Comparison of ENCODE assay signal across 8 mouse cellular contexts in the genomic region with DNA sequence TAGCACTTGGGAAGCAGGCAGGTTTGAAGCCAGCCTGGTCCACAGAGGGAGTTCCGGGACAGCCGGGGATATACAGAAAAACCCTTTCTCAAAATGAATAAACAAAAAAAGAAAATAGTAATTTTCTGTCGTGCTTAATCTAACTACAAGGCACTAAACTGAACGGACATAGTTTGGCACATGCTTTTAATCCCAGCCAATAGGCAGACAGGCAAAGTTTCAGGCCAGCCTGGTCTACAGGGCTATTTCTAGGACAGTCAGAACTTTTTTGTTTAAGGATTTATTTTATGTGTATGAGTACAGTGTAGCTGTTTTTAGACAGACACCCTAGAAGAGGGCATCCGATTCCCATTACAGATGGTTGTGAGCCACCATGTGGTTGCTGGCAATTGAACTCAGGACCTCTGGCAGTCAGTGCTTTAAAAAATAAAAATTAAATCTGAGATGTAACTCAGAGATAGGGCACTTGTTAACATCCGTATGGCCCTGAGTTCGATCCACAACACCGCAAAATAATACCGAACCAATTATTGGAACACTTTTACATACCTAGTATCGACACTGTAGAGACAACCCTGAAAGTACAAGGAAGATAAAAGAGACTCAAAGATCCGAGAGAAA. TPM values are rescaled to one million over a fixed set of nuclear protein-coding genes. Genes with fewer than 3 reads are reported as not detected.
DNase-seq lines count a peak whose midpoint lies in the region; ATAC-seq and TF ChIP-seq lines count a peak whose summit lies in the region.

No protein-coding gene starts in this region.

- ATAC-seq in heart, embryonic 11.5 days (replicated peaks; ENCODE audit: insufficient number of reproducible peaks, low FRiP score, low TSS enrichment): no peak
- no peak; the same call in 1 of the 2 replicates for ATAC-seq in limb, embryonic 14.5 days (ENCODE audit: low FRiP score, low read depth)

- H3K27me3 ChIP-seq in heart, embryonic 11.5 days (ENCODE audit: control insufficient read depth, insufficient read depth, low read length): no peaks in the 10 kb centered on the region
- H3K27me3 ChIP-seq in E14TG2a.4 (ENCODE audit: insufficient read depth, low read length): no peaks in the 10 kb centered on the region
- no peaks in the 10 kb centered on the region for H3K27me3 ChIP-seq in limb, embryonic 14.5 days (ENCODE audit: control insufficient read depth, insufficient read depth, low read length)
- no peaks in the 10 kb centered on the region for H3K27me3 ChIP-seq in small intestine, adult 2 months (ENCODE audit: control insufficient read depth, insufficient read depth, low read length)

- no peak for TF ChIP-seq CTCF in E14TG2a.4 (conservative IDR thresholded peaks at IDR 0.05; ENCODE audit: low read length)
- no peak for TF ChIP-seq CTCF in embryonic fibroblast, embryonic 13.5 days (IDR thresholded peaks at IDR 0.05; ENCODE audit: borderline replicate concordance, insufficient read depth, low read length)
- TF ChIP-seq CTCF in small intestine, adult 2 months (IDR thresholded peaks at IDR 0.05; ENCODE audit: extremely low read depth, insufficient read length, insufficient replicate concordance, low read depth, low read length): no peak

- H3K4me1 ChIP-seq in heart, embryonic 11.5 days (ENCODE audit: control insufficient read depth, insufficient read depth, low read length): peaks cover 27% of the 10 kb centered on the region
- H3K4me1 ChIP-seq in E14TG2a.4 (replicated peaks; ENCODE audit: low read depth, low read length): peaks cover 47% of the 10 kb centered on the region
- H3K4me1 ChIP-seq in embryonic fibroblast, embryonic 13.5 days (ENCODE audit: control insufficient read depth, insufficient read depth, low read length): peaks cover 4% of the 10 kb centered on the region
- peaks cover 27% of the 10 kb centered on the region for H3K4me1 ChIP-seq in limb, embryonic 14.5 days (ENCODE audit: control insufficient read depth, insufficient read depth, low read length)
- H3K4me1 ChIP-seq in small intestine, adult 2 months (ENCODE audit: control insufficient read depth, insufficient read depth, insufficient read length, low read length): peaks cover 5% of the 10 kb centered on the region; the same call in 1 of the 2 replicates

- peak overlapping the region; percentile 67 for H3K4me2 ChIP-seq in heart, embryonic 11.5 days
- peak overlapping the region; percentile 49 for H3K4me2 ChIP-seq in limb, embryonic 14.5 days (replicated peaks; ENCODE audit: low read depth, low read length, severe bottlenecking)

- no peak; the same call in 1 of the 2 replicates for TF ChIP-seq POLR2A in embryonic fibroblast, embryonic 13.5 days (IDR thresholded peaks at IDR 0.05; ENCODE audit: low read depth, low read length)
- TF ChIP-seq POLR2A in limb, embryonic 14.5 days (IDR thresholded peaks at IDR 0.05; ENCODE audit: borderline replicate concordance, extremely low read depth, insufficient read depth, insufficient read length): no peak
- no peak for TF ChIP-seq POLR2A in small intestine, adult 2 months (IDR thresholded peaks at IDR 0.05; ENCODE audit: low read depth, low read length)

- no peak for DNase-seq in heart, adult 8-10 months (ENCODE audit: low spot score)
- DNase-seq in limb, embryonic 14.5 days (ENCODE audit: low spot score): no peak
- DNase-seq in urinary bladder, adult 2 months (ENCODE audit: low spot score): no peak
- no peak for DNase-seq in right cerebral cortex, postnatal 25 days

- H3K36me3 ChIP-seq in heart, embryonic 11.5 days (ENCODE audit: control insufficient read depth, insufficient read depth, low read length): no peaks in the 10 kb centered on the region
- peaks cover 42% of the 10 kb centered on the region for H3K36me3 ChIP-seq in E14TG2a.4 (ENCODE audit: insufficient read depth, low read length)
- no peaks in the 10 kb centered on the region for H3K36me3 ChIP-seq in limb, embryonic 14.5 days (ENCODE audit: control insufficient read depth, insufficient read depth, low read length)
- H3K36me3 ChIP-seq in small intestine, adult 2 months (ENCODE audit: control insufficient read depth, insufficient read depth, low read length): no peaks in the 10 kb centered on the region

- peak overlapping the region; percentile 100 for H3K9ac ChIP-seq in heart, embryonic 11.5 days (ENCODE audit: low read depth, low read length)
- peak overlapping the region; percentile 100 for H3K9ac ChIP-seq in limb, embryonic 14.5 days (ENCODE audit: low read depth, low read length, severe bottlenecking)

- H3K4me3 ChIP-seq in heart, embryonic 11.5 days (ENCODE audit: low read depth, low read length): peak overlapping the region; percentile 99
- H3K4me3 ChIP-seq in E14TG2a.4 (replicated peaks; ENCODE audit: low read length): peak overlapping the region; percentile 86
- H3K4me3 ChIP-seq in embryonic fibroblast, embryonic 13.5 days (ENCODE audit: insufficient read depth, low read length): peak overlapping the region; percentile 82
- H3K4me3 ChIP-seq in limb, embryonic 14.5 days (replicated peaks; ENCODE audit: low read length): peak overlapping the region; percentile 100
- H3K4me3 ChIP-seq in small intestine, adult 2 months (ENCODE audit: low read depth, low read length): peak overlapping the region; percentile 51

- peak overlapping the region; percentile 87 for H3K27ac ChIP-seq in heart, embryonic 11.5 days (ENCODE audit: low read depth, low read length)
- peak overlapping the region; percentile 93 for H3K27ac ChIP-seq in embryonic fibroblast, embryonic 13.5 days (ENCODE audit: insufficient read depth, low read length)
- H3K27ac ChIP-seq in limb, embryonic 14.5 days (replicated peaks; ENCODE audit: low read depth, low read length): peak overlapping the region; percentile 83
- peak overlapping the region; percentile 78 for H3K27ac ChIP-seq in small intestine, adult 2 months (ENCODE audit: insufficient read depth, low read depth, low read length)

- WGBS in heart, embryonic 11.5 days (ENCODE audit: insufficient replicate concordance): 11% methylated on average over 11 of the region's 11 CpGs
- WGBS in limb, embryonic 14.5 days: 8% methylated on average over 11 of the region's 11 CpGs
- WGBS in small intestine, adult 2 months: 2% methylated on average over 11 of the region's 11 CpGs

- no peaks in the 10 kb centered on the region for H3K9me3 ChIP-seq in heart, embryonic 11.5 days (replicated peaks; ENCODE audit: control insufficient read depth, low read length)
- H3K9me3 ChIP-seq in E14TG2a.4 (ENCODE audit: low read length): no peaks in the 10 kb centered on the region
- no peaks in the 10 kb centered on the region for H3K9me3 ChIP-seq in limb, embryonic 14.5 days (ENCODE audit: control insufficient read depth, low read length)

RNA-seq across cellular contexts. Expression of a gene that starts 0.6 kb away (rescaled TPM):
- 67.9 and 76.7 TPM in 2 replicates for polyA plus RNA-seq in heart, embryonic 11.5 days (2014; fragmentation: Nextera tagmentation; extraction: Ambion mirVana)
- 10 to 100 TPM; 28.6 to 34.4 (median 32.5) TPM for total RNA-seq in heart, adult 8-10 months (2022)
- polyA plus RNA-seq in embryonic fibroblast, embryonic 13.5 days (2011; ENCODE audit: insufficient read length, low read depth, missing spikeins): 35.0 and 40.6 TPM in 2 replicates
- polyA plus RNA-seq in limb, embryonic 14.5 days (2012; rRNA removed): 98.5 and 113 TPM in 2 replicates
- 97.7 and 107 TPM in 2 replicates for polyA plus RNA-seq in limb, embryonic 14.5 days (2014; fragmentation: Nextera tagmentation; extraction: Ambion mirVana)
- 16.3 and 31.5 TPM in 2 replicates for polyA plus RNA-seq in small intestine, adult 2 months (2012; rRNA removed)
- polyA plus RNA-seq in urinary bladder, adult 2 months (2012; rRNA removed): 48.1 and 60.6 TPM in 2 replicates

RNA-seq across cellular contexts. Expression of a gene that starts 29.5 kb away (rescaled TPM):
- polyA plus RNA-seq in heart, embryonic 11.5 days (2014; fragmentation: Nextera tagmentation; extraction: Ambion mirVana): 35.9 and 39.3 TPM in 2 replicates
- total RNA-seq in heart, adult 8-10 months (2022): 10 to 100 TPM; 24.4 to 27.9 (median 25.5) TPM
- 16.7 and 20.8 TPM in 2 replicates for polyA plus RNA-seq in embryonic fibroblast, embryonic 13.5 days (2011; ENCODE audit: insufficient read length, low read depth, missing spikeins)
- polyA plus RNA-seq in limb, embryonic 14.5 days (2012; rRNA removed): 36.6 and 41.6 TPM in 2 replicates
- polyA plus RNA-seq in limb, embryonic 14.5 days (2014; fragmentation: Nextera tagmentation; extraction: Ambion mirVana): 38.2 and 39.4 TPM in 2 replicates
- 20.9 and 23.1 TPM in 2 replicates for polyA plus RNA-seq in small intestine, adult 2 months (2012; rRNA removed)
- 33.9 and 39.6 TPM in 2 replicates for polyA plus RNA-seq in urinary bladder, adult 2 months (2012; rRNA removed)

RNA-seq across cellular contexts. Expression of a gene that starts 34.7 kb away (rescaled TPM):
- polyA plus RNA-seq in heart, embryonic 11.5 days (2014; fragmentation: Nextera tagmentation; extraction: Ambion mirVana): 2.2 and 2.8 TPM in 2 replicates
- total RNA-seq in heart, adult 8-10 months (2022): 1 to 10 TPM; 4.5 to 9.7 (median 5.7) TPM
- 2.0 and 2.8 TPM in 2 replicates for polyA plus RNA-seq in embryonic fibroblast, embryonic 13.5 days (2011; ENCODE audit: insufficient read length, low read depth, missing spikeins)
- 22.5 and 28.7 TPM in 2 replicates for polyA plus RNA-seq in limb, embryonic 14.5 days (2012; rRNA removed)
- polyA plus RNA-seq in limb, embryonic 14.5 days (2014; fragmentation: Nextera tagmentation; extraction: Ambion mirVana): 13.3 and 18.7 TPM in 2 replicates
- polyA plus RNA-seq in small intestine, adult 2 months (2012; rRNA removed): 4.2 and 5.4 TPM in 2 replicates
- 73.3 and 73.6 TPM in 2 replicates for polyA plus RNA-seq in urinary bladder, adult 2 months (2012; rRNA removed)

RNA-seq across cellular contexts. Expression of a gene that starts 48.8 kb away (rescaled TPM):
- 3.3 and 4.1 TPM in 2 replicates for polyA plus RNA-seq in heart, embryonic 11.5 days (2014; fragmentation: Nextera tagmentation; extraction: Ambion mirVana)
- 1 to 10 TPM; 4.3 to 6.5 (median 5.1) TPM for total RNA-seq in heart, adult 8-10 months (2022)
- polyA plus RNA-seq in embryonic fibroblast, embryonic 13.5 days (2011; ENCODE audit: insufficient read length, low read depth, missing spikeins): 4.4 and 8.0 TPM in 2 replicates
- polyA plus RNA-seq in limb, embryonic 14.5 days (2012; rRNA removed): 25.3 and 35.4 TPM in 2 replicates
- 9.5 and 12.8 TPM in 2 replicates for polyA plus RNA-seq in limb, embryonic 14.5 days (2014; fragmentation: Nextera tagmentation; extraction: Ambion mirVana)
- polyA plus RNA-seq in small intestine, adult 2 months (2012; rRNA removed): 9.1 and 10.4 TPM in 2 replicates
- 45.2 and 52.6 TPM in 2 replicates for polyA plus RNA-seq in urinary bladder, adult 2 months (2012; rRNA removed)
